Mouse (Mus musculus): Measurements from ENCODE around the gene Haus4. TPM values are rescaled to one million over a fixed set of nuclear protein-coding genes. Genes with fewer than 3 reads are reported as not detected.

Haus4 gene
- total and polyA plus RNA-seq, 3 experiments: 42.7 to 60.3 (median 57.9) TPM

- Histone ChIP-seq H3K36me3 (replicated peaks) (no peaks in the 10 kb centered on the region), H3K4me1 (ENCODE audit: insufficient read depth, low read depth, low read length) (peaks cover 34% of the 10 kb centered on the region), H3K9me3 (replicated peaks) (no peaks in the 10 kb centered on the region), H3K4me3 (ENCODE audit: low read depth, low read length) (no peak overlapping the region), H3K27me3 (ENCODE audit: insufficient read depth, low read length) (peaks cover 37% of the 10 kb centered on the region)
- TF ChIP-seq GATA1 (IDR thresholded peaks at IDR 0.05; ENCODE audit: borderline replicate concordance, low read length) (no peak), CTCF (IDR thresholded peaks at IDR 0.05; ENCODE audit: low read depth, low read length) (peak; percentile 45)
- ATAC-seq (ENCODE audit: extremely low read depth, insufficient number of reproducible peaks, low FRiP score, poor library complexity, severe bottlenecking) (no peak), DNase-seq (ENCODE audit: low spot score) (peak; percentile 54)
Measured at GRCm38 (mm10) chr14:54568694-54569414, 14.4 kb upstream of the Haus4 start.

- Histone ChIP-seq H3K4me3 (ENCODE audit: low read depth, low read length) (no peak overlapping the region), H3K9me3 (replicated peaks) (no peaks in the 10 kb centered on the region), H3K36me3 (replicated peaks) (no peaks in the 10 kb centered on the region), H3K27me3 (ENCODE audit: insufficient read depth, low read length) (peaks cover 33% of the 10 kb centered on the region), H3K4me1 (ENCODE audit: insufficient read depth, low read depth, low read length) (peaks cover 5% of the 10 kb centered on the region; the same call in 1 of the 2 replicates)
- TF ChIP-seq GATA1 (IDR thresholded peaks at IDR 0.05; ENCODE audit: borderline replicate concordance, low read length) (no peak), POLR2AphosphoS5 (IDR thresholded peaks at IDR 0.05; ENCODE audit: insufficient replicate concordance, low read depth, low read length) (no peak), CTCF (IDR thresholded peaks at IDR 0.05; ENCODE audit: low read depth, low read length) (no peak), TAL1 (conservative IDR thresholded peaks at IDR 0.05; ENCODE audit: low read depth, low read length) (no peak), GATA2 (IDR thresholded peaks at IDR 0.05; ENCODE audit: borderline replicate concordance, low read depth, low read length) (no peak)
- ATAC-seq (ENCODE audit: extremely low read depth, insufficient number of reproducible peaks, low FRiP score, poor library complexity, severe bottlenecking) (no peak), DNase-seq (ENCODE audit: low spot score) (no peak)
Measured at GRCm38 (mm10) chr14:54560527-54561242, 6.3 kb upstream of the Haus4 start.

GRCm38 (mm10) chr14:54557330-54557729 is 2.9 kb upstream of the Haus4 start:
- no peak for ATAC-seq (ENCODE audit: extremely low read depth, insufficient number of reproducible peaks, low FRiP score, poor library complexity, severe bottlenecking)
- DNase-seq (ENCODE audit: low spot score): no peak
- H3K4me3 ChIP-seq (ENCODE audit: low read depth, low read length): no peak overlapping the region
- no peak for TF ChIP-seq GATA1 (IDR thresholded peaks at IDR 0.05; ENCODE audit: borderline replicate concordance, low read length)
- H3K36me3 ChIP-seq (replicated peaks): peaks cover 3% of the 10 kb centered on the region
- peaks cover 18% of the 10 kb centered on the region for H3K4me1 ChIP-seq (ENCODE audit: insufficient read depth, low read depth, low read length)
- peaks cover 30% of the 10 kb centered on the region for H3K27me3 ChIP-seq (ENCODE audit: insufficient read depth, low read length)
- H3K9me3 ChIP-seq (replicated peaks): no peaks in the 10 kb centered on the region

- H3K4me1 ChIP-seq (ENCODE audit: insufficient read depth, low read depth, low read length): peaks cover 18% of the 10 kb centered on the region
- DNase-seq (ENCODE audit: low spot score): peak; percentile 41
- TF ChIP-seq GATA1 (IDR thresholded peaks at IDR 0.05; ENCODE audit: borderline replicate concordance, low read length) (no peak), POLR2AphosphoS5 (IDR thresholded peaks at IDR 0.05; ENCODE audit: insufficient replicate concordance, low read depth, low read length) (no peak), TAL1 (conservative IDR thresholded peaks at IDR 0.05; ENCODE audit: low read depth, low read length) (peak; percentile 37)
- peak overlapping the region; percentile 80 for H3K4me3 ChIP-seq (ENCODE audit: low read depth, low read length)
- no peaks in the 10 kb centered on the region; the same call in 1 of the 2 replicates for H3K9me3 ChIP-seq (replicated peaks)
- peaks cover 41% of the 10 kb centered on the region for H3K36me3 ChIP-seq (replicated peaks)
- peak; percentile 43 for ATAC-seq (ENCODE audit: extremely low read depth, insufficient number of reproducible peaks, low FRiP score, poor library complexity, severe bottlenecking)
- H3K27me3 ChIP-seq (ENCODE audit: insufficient read depth, low read length): peaks cover 7% of the 10 kb centered on the region; the same call in 1 of the 2 replicates
Measured at GRCm38 (mm10) chr14:54553454-54553974, 902 bp downstream of the Haus4 start.

GRCm38 (mm10) chr14:54544703-54545102 is 9.7 kb downstream of the Haus4 start:
- Histone ChIP-seq H3K4me3 (ENCODE audit: low read depth, low read length) (no peak overlapping the region), H3K27me3 (ENCODE audit: insufficient read depth, low read length) (no peaks in the 10 kb centered on the region), H3K36me3 (replicated peaks) (peaks cover 77% of the 10 kb centered on the region), H3K4me1 (ENCODE audit: insufficient read depth, low read depth, low read length) (no peaks in the 10 kb centered on the region), H3K9me3 (replicated peaks) (peaks cover 10% of the 10 kb centered on the region)
- DNase-seq (ENCODE audit: low spot score) (no peak), ATAC-seq (ENCODE audit: extremely low read depth, insufficient number of reproducible peaks, low FRiP score, poor library complexity, severe bottlenecking) (no peak)
- TF ChIP-seq POLR2AphosphoS5 (IDR thresholded peaks at IDR 0.05; ENCODE audit: insufficient replicate concordance, low read depth, low read length) (no peak), TAL1 (conservative IDR thresholded peaks at IDR 0.05; ENCODE audit: low read depth, low read length) (no peak), CTCF (IDR thresholded peaks at IDR 0.05; ENCODE audit: low read depth, low read length) (no peak), GATA1 (IDR thresholded peaks at IDR 0.05; ENCODE audit: borderline replicate concordance, low read length) (no peak), GATA2 (IDR thresholded peaks at IDR 0.05; ENCODE audit: borderline replicate concordance, low read depth, low read length) (no peak)

GRCm38 (mm10) chr14:54540771-54541170 is 13.6 kb downstream of the Haus4 start:
- no peaks in the 10 kb centered on the region for H3K27me3 ChIP-seq (ENCODE audit: insufficient read depth, low read length)
- H3K4me3 ChIP-seq (ENCODE audit: low read depth, low read length): no peak overlapping the region
- TF ChIP-seq TAL1 (conservative IDR thresholded peaks at IDR 0.05; ENCODE audit: low read depth, low read length): no peak
- no peak for TF ChIP-seq CTCF (IDR thresholded peaks at IDR 0.05; ENCODE audit: low read depth, low read length)
- no peak for TF ChIP-seq GATA1 (IDR thresholded peaks at IDR 0.05; ENCODE audit: borderline replicate concordance, low read length)
- no peak for TF ChIP-seq GATA2 (IDR thresholded peaks at IDR 0.05; ENCODE audit: borderline replicate concordance, low read depth, low read length)
- TF ChIP-seq POLR2AphosphoS5 (IDR thresholded peaks at IDR 0.05; ENCODE audit: insufficient replicate concordance, low read depth, low read length): no peak
- peaks cover 41% of the 10 kb centered on the region for H3K36me3 ChIP-seq (replicated peaks)
- ATAC-seq (ENCODE audit: extremely low read depth, insufficient number of reproducible peaks, low FRiP score, poor library complexity, severe bottlenecking) (no peak), DNase-seq (ENCODE audit: low spot score) (no peak)
- H3K4me1 ChIP-seq (ENCODE audit: insufficient read depth, low read depth, low read length): no peaks in the 10 kb centered on the region
- H3K9me3 ChIP-seq (replicated peaks): no peaks in the 10 kb centered on the region

Measured in G1E (cell line).